Mouse (Mus musculus) hindbrain, postnatal 0 days (tissue): Measurements from ENCODE around the gene C730034F03Rik. TPM values are rescaled to one million over a fixed set of nuclear protein-coding genes. Genes with fewer than 3 reads are reported as not detected.

ENCODE experiments used
- ATAC-seq: fragments of 200-750 bp; cut with Nextera tagmentation; 2 replicates; pipeline ENCODE4 v1.8.0; 2017; ENCODE audit warnings: mild to moderate bottlenecking, moderate TSS enrichment, moderate library complexity
- DNase-seq: peaks from one replicate; pipeline ENCODE4 v3.0.0-alpha.2; 2015; ENCODE audit warnings: low spot score
- H3K27ac ChIP-seq: fragments of 300-500 bp; sonication (generic); 2 replicates; pipeline ENCODE4 v1.5.1; 2014; ENCODE audit warnings: mild to moderate bottlenecking
- H3K27me3 ChIP-seq: fragments of 300-500 bp; sonication (generic); 2 replicates; pipeline ENCODE4 v1.6.1; 2014; ENCODE audit warnings: low read length, mixed read lengths; ENCODE audit not compliant: insufficient read depth
- H3K36me3 ChIP-seq: fragments of 300-500 bp; sonication (generic); 2 replicates; pipeline ENCODE4 v1.6.1; 2014; ENCODE audit warnings: low read length, mixed read lengths; ENCODE audit not compliant: insufficient read depth
- H3K4me1 ChIP-seq: fragments of 300-500 bp; sonication (generic); 2 replicates; pipeline ENCODE4 v1.6.1; 2014; ENCODE audit warnings: antibody characterized with exemption, low read length, mixed read lengths; ENCODE audit not compliant: insufficient read depth
- H3K4me2 ChIP-seq: fragments of 300-500 bp; sonication (generic); 2 replicates; pipeline ENCODE4 v1.6.1; 2014; ENCODE audit warnings: low read depth, mild to moderate bottlenecking, low read length, moderate library complexity, mixed read lengths
- H3K4me3 ChIP-seq: fragments of 300-500 bp; sonication (generic); 2 replicates; pipeline ENCODE4 v1.5.1; 2014; ENCODE audit warnings: low read length
- H3K9ac ChIP-seq: fragments of 300-500 bp; sonication (generic); replicated peaks from 2 replicates; pipeline ENCODE4 v1.6.1; 2014; ENCODE audit warnings: mild to moderate bottlenecking, low read length, moderate library complexity, mixed read lengths
- H3K9me3 ChIP-seq: fragments of 300-500 bp; sonication (generic); 2 replicates; pipeline ENCODE4 v1.6.1; 2016; ENCODE audit warnings: low read length, mixed read lengths
- CTCF ChIP-seq: IDR thresholded peaks from 2 replicates; pipeline ENCODE4 v1.5.1; 2016; ENCODE audit warnings: antibody characterized with exemption, control low read depth, low read depth
- WGBS: fragments of 180-500 bp; shearing (Covaris S2); extraction: QIAGEN DNeasy Blood & Tissue Kit; methylation state at CpG from one replicate; pipeline ENCODE4 v1.1.7; 2014; 5-methylcytosine and 5-hydroxymethylcytosine counted together
- polyA plus RNA-seq: library from polyadenylated mRNA; unstranded; fragments of >200 nt; fragmentation: Nextera tagmentation; extraction: Ambion mirVana; gene quantifications from 2 replicates; pipeline ENCODE4 v1.2.1, GENCODE M21; 2015
- total RNA-seq: library from RNA; depleted of rRNA; stranded (reverse); fragments of >200 nt; gene quantifications from 2 replicates; pipeline ENCODE4 v1.2.3, GENCODE M21; 2014

The C730034F03Rik gene
- total and polyA plus RNA-seq, 2 experiments from 2014 or later: 1.3 to 3.3 TPM

GRCm38 (mm10) chr15:89460298-89460697 is 30.9 kb downstream of the C730034F03Rik start:
- H3K4me3 ChIP-seq: no peak overlapping the region
- H3K4me1 ChIP-seq: peaks cover 4% of the 10 kb centered on the region
- H3K4me2 ChIP-seq: no peak overlapping the region
- H3K9me3 ChIP-seq: no peaks in the 10 kb centered on the region
- no peak for TF ChIP-seq CTCF
- no peak overlapping the region for H3K27ac ChIP-seq
- peaks cover 51% of the 10 kb centered on the region for H3K36me3 ChIP-seq
- no peak for ATAC-seq
- WGBS: 78% methylated on average over 10 of the region's 10 CpGs
- H3K9ac ChIP-seq: no peak overlapping the region
- no peak for DNase-seq
- no peaks in the 10 kb centered on the region for H3K27me3 ChIP-seq

DNA sequence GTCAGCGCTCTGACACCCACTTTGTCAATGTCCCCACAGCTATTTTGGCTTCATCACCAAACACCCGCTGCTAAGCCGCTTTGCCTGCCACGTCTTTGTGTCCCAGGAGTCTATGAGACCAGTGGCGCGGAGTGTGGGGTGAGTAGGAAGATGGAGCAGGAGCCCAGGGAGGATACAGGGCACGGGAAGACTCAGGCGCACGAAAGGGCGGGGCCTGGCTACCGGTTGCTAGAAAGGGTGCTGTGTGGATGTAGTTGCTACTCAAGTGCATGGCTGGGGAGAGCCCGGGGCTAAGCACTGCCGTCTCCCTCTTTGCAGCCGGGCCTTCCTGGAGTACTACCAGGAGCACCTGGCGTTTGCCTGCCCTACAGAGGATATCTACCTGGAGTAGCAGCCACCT is 31.9 kb downstream of the C730034F03Rik start:
- no peaks in the 10 kb centered on the region for H3K9me3 ChIP-seq
- no peak for ATAC-seq
- H3K9ac ChIP-seq: no peak overlapping the region
- H3K4me1 ChIP-seq: no peaks in the 10 kb centered on the region
- peaks cover 51% of the 10 kb centered on the region for H3K36me3 ChIP-seq
- H3K4me2 ChIP-seq: no peak overlapping the region
- DNase-seq: no peak
- no peak overlapping the region for H3K27ac ChIP-seq
- H3K27me3 ChIP-seq: no peaks in the 10 kb centered on the region
- no peak overlapping the region for H3K4me3 ChIP-seq
- 83% methylated on average over 15 of the region's 15 CpGs for WGBS
- TF ChIP-seq CTCF: no peak

- Histone ChIP-seq H3K27me3 (no peaks in the 10 kb centered on the region), H3K9me3 (no peaks in the 10 kb centered on the region), H3K27ac (no peak overlapping the region), H3K4me2 (no peak overlapping the region), H3K36me3 (peaks cover 46% of the 10 kb centered on the region), H3K9ac (no peak overlapping the region), H3K4me3 (no peak overlapping the region), H3K4me1 (no peaks in the 10 kb centered on the region)
- TF ChIP-seq CTCF: no peak
- ATAC-seq: no peak
- DNase-seq: no peak
- 80% methylated on average over 7 of the region's 7 CpGs for WGBS
These were observed 32.8 kb downstream of the C730034F03Rik start for GRCm38 (mm10) chr15:89462176-89462575.

- H3K4me1 ChIP-seq: no peaks in the 10 kb centered on the region
- H3K4me3 ChIP-seq: no peak overlapping the region
- DNase-seq (peak; percentile 30), ATAC-seq (no peak)
- H3K9ac ChIP-seq: no peak overlapping the region
- no peak overlapping the region for H3K4me2 ChIP-seq
- H3K9me3 ChIP-seq: no peaks in the 10 kb centered on the region
- WGBS: 66% methylated on average over 5 of the region's 5 CpGs
- H3K27ac ChIP-seq: no peak overlapping the region
- peaks cover 32% of the 10 kb centered on the region for H3K36me3 ChIP-seq
- H3K27me3 ChIP-seq: no peaks in the 10 kb centered on the region
- TF ChIP-seq CTCF: peak; percentile 39; the same call in 1 of the 2 replicates
These were observed 34.2 kb downstream of the C730034F03Rik start for GRCm38 (mm10) chr15:89463334-89464235.

DNA sequence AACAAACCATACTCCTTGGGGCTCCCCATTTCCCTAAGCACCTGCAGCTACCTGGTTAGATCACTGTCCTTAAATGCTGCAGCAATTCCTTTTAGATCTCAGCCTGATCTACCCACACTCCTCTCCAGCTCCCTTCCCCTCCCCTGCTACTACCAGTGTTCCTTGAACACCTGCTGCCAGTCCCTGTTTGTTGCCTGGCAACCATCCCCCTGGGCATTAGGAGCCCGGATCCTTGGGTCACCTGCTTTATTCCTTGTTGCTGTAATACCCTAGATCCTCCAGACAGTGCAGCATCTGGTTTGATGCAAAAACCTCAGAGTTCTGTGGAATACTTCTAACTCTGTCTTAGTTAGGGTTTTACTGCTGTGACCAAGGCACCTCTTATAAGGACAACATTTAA is 35.7 kb downstream of the C730034F03Rik start:
- TF ChIP-seq CTCF: no peak
- no peak overlapping the region for H3K4me2 ChIP-seq
- no peaks in the 10 kb centered on the region for H3K9me3 ChIP-seq
- no peak overlapping the region for H3K27ac ChIP-seq
- H3K27me3 ChIP-seq: no peaks in the 10 kb centered on the region
- peaks cover 18% of the 10 kb centered on the region; the same call in 1 of the 2 replicates for H3K36me3 ChIP-seq
- H3K4me3 ChIP-seq: no peak overlapping the region
- DNase-seq (peak; percentile 71), ATAC-seq (peak; percentile 66)
- no peaks in the 10 kb centered on the region for H3K4me1 ChIP-seq
- no peak overlapping the region for H3K9ac ChIP-seq
- WGBS: 0% methylated on average over 1 of the region's 1 CpGs

- DNase-seq: peak; percentile 73
- H3K27me3 ChIP-seq: no peaks in the 10 kb centered on the region
- ATAC-seq: peak; percentile 38; the same call in 1 of the 2 replicates
- no peak overlapping the region for H3K9ac ChIP-seq
- no peaks in the 10 kb centered on the region for H3K36me3 ChIP-seq
- no peak overlapping the region for H3K4me2 ChIP-seq
- H3K27ac ChIP-seq: no peak overlapping the region
- no peaks in the 10 kb centered on the region for H3K9me3 ChIP-seq
- peak; percentile 76 for TF ChIP-seq CTCF
- no peaks in the 10 kb centered on the region for H3K4me1 ChIP-seq
- 27% methylated on average over 2 of the region's 2 CpGs for WGBS
- no peak overlapping the region for H3K4me3 ChIP-seq
These were observed 39.2 kb downstream of the C730034F03Rik start for GRCm38 (mm10) chr15:89468577-89468976.

- DNase-seq (no peak), ATAC-seq (no peak)
- no peak for TF ChIP-seq CTCF
- Histone ChIP-seq H3K4me1 (peaks cover 7% of the 10 kb centered on the region), H3K4me3 (no peak overlapping the region), H3K9me3 (no peaks in the 10 kb centered on the region), H3K4me2 (no peak overlapping the region), H3K36me3 (no peaks in the 10 kb centered on the region), H3K9ac (no peak overlapping the region), H3K27me3 (no peaks in the 10 kb centered on the region), H3K27ac (no peak overlapping the region)
- 85% methylated on average over 4 of the region's 4 CpGs for WGBS
These were observed 42.1 kb downstream of the C730034F03Rik start for GRCm38 (mm10) chr15:89471476-89471875.
